Mouse (Mus musculus): ENCODE measurements around the gene Poldip2. TPM values are rescaled to one million over a fixed set of nuclear protein-coding genes. Genes with fewer than 3 reads are reported as not detected.
"Not testable (repeated sequence)": the region's sequence is repeated elsewhere in the genome, so short reads cannot be mapped to it uniquely, and the experiment has no call there.

The Poldip2 gene
- total RNA-seq, 2 experiments from 2014 or later = 8.1 to 9.6 TPM

- ATAC-seq (replicated peaks; ENCODE audit: low FRiP score, poor library complexity, severe bottlenecking) = no peak
Observed at GRCm38 (mm10) chr11:78499543-78499942, 12.4 kb upstream of the Poldip2 start.

- no peak for ATAC-seq (replicated peaks; ENCODE audit: low FRiP score, poor library complexity, severe bottlenecking)
Observed at GRCm38 (mm10) chr11:78500623-78501202, 11.3 kb upstream of the Poldip2 start.

- ATAC-seq (replicated peaks; ENCODE audit: low FRiP score, poor library complexity, severe bottlenecking) = no peak
Observed at GRCm38 (mm10) chr11:78501529-78501928, 10.5 kb upstream of the Poldip2 start.

- no peak for ATAC-seq (replicated peaks; ENCODE audit: low FRiP score, poor library complexity, severe bottlenecking)
Observed at GRCm38 (mm10) chr11:78502909-78503650, 8.9 kb upstream of the Poldip2 start, which contains the start of gene Sebox. Gene Sebox, plus strand, starts transcription at chr11:78503447.

- no peak for ATAC-seq (replicated peaks; ENCODE audit: low FRiP score, poor library complexity, severe bottlenecking)
Observed at GRCm38 (mm10) chr11:78505430-78505829, 6.6 kb upstream of the Poldip2 start.

GRCm38 (mm10) chr11:78509148-78509547 lies 2.8 kb upstream of the Poldip2 start:
- no peak for ATAC-seq (replicated peaks; ENCODE audit: low FRiP score, poor library complexity, severe bottlenecking)

GRCm38 (mm10) chr11:78513106-78513790 lies 1.3 kb downstream of the Poldip2 start:
- no peak for ATAC-seq (replicated peaks; ENCODE audit: low FRiP score, poor library complexity, severe bottlenecking)

GRCm38 (mm10) chr11:78515549-78516325 lies 3.7 kb downstream of the Poldip2 start:
- ATAC-seq (replicated peaks; ENCODE audit: low FRiP score, poor library complexity, severe bottlenecking) = no peak

GRCm38 (mm10) chr11:78518931-78519330 lies 6.9 kb downstream of the Poldip2 start:
- no peak for ATAC-seq (replicated peaks; ENCODE audit: low FRiP score, poor library complexity, severe bottlenecking)

- ATAC-seq (replicated peaks; ENCODE audit: low FRiP score, poor library complexity, severe bottlenecking) = no peak
Observed at GRCm38 (mm10) chr11:78521880-78522279, 9.9 kb downstream of the Poldip2 start.

GRCm38 (mm10) chr11:78522481-78522997 lies 10.5 kb downstream of the Poldip2 start:
- peak; percentile 33; the same call in 1 of the 2 replicates for ATAC-seq (replicated peaks; ENCODE audit: low FRiP score, poor library complexity, severe bottlenecking)

- ATAC-seq (replicated peaks; ENCODE audit: low FRiP score, poor library complexity, severe bottlenecking) = no peak
Observed at GRCm38 (mm10) chr11:78523241-78523955, 11.4 kb downstream of the Poldip2 start.

- no peak for ATAC-seq (replicated peaks; ENCODE audit: low FRiP score, poor library complexity, severe bottlenecking)
Observed at GRCm38 (mm10) chr11:78524838-78525237, 12.8 kb downstream of the Poldip2 start.

- ATAC-seq (replicated peaks; ENCODE audit: low FRiP score, poor library complexity, severe bottlenecking) = no peak
Observed at GRCm38 (mm10) chr11:78528714-78529113, 16.7 kb downstream of the Poldip2 start.

GRCm38 (mm10) chr11:78530001-78530400 lies 18.0 kb downstream of the Poldip2 start:
- no peak for ATAC-seq (replicated peaks; ENCODE audit: low FRiP score, poor library complexity, severe bottlenecking)

GRCm38 (mm10) chr11:78531046-78531445 lies 19.1 kb downstream of the Poldip2 start:
- no peak for ATAC-seq (replicated peaks; ENCODE audit: low FRiP score, poor library complexity, severe bottlenecking)

GRCm38 (mm10) chr11:78531515-78531914 lies 19.5 kb downstream of the Poldip2 start:
- ATAC-seq (replicated peaks; ENCODE audit: low FRiP score, poor library complexity, severe bottlenecking) = not testable (repeated sequence)

- ATAC-seq (replicated peaks; ENCODE audit: low FRiP score, poor library complexity, severe bottlenecking) = no peak
Observed at GRCm38 (mm10) chr11:78534516-78534915, 22.5 kb downstream of the Poldip2 start.

GRCm38 (mm10) chr11:78535376-78536079 lies 23.5 kb downstream of the Poldip2 start:
- no peak for ATAC-seq (replicated peaks; ENCODE audit: low FRiP score, poor library complexity, severe bottlenecking)
